Mouse (Mus musculus) embryonic facial prominence, embryonic 13.5 days (tissue): Measurements from ENCODE around the gene Hmcn1. TPM values are rescaled to one million over a fixed set of nuclear protein-coding genes. Genes with fewer than 3 reads are reported as not detected.

Experiments used
- polyA plus RNA-seq: library from polyadenylated mRNA; unstranded; fragments of >200 nt; fragmentation: Nextera tagmentation; extraction: Ambion mirVana; gene quantifications from 2 replicates; pipeline ENCODE4 v1.2.1, GENCODE M21; 2015

Hmcn1 gene
- polyA plus RNA-seq, 1 experiment from 2014 or later: 38.5 TPM

Other genes starting within 250 kb of the Hmcn1 start
- gene Gm47985, start 189.1 kb upstream of the Hmcn1 start, polyA plus RNA-seq: 0.36 TPM in 1 of 2 replicates, not detected in the other
- gene Gm8947, start 198.9 kb upstream of the Hmcn1 start, polyA plus RNA-seq: not detected in 2 replicates
- not detected in 2 replicates for gene Gm47995, start 205.0 kb upstream of the Hmcn1 start, polyA plus RNA-seq
- not detected in 2 replicates for gene 3110040M04Rik, start 210.7 kb upstream of the Hmcn1 start, polyA plus RNA-seq
- 0.30 TPM in 1 of 2 replicates, not detected in the other for gene Gm47996, start 216.7 kb upstream of the Hmcn1 start, polyA plus RNA-seq